ENCODE assay signal across 8 mouse cellular contexts in the genomic region with DNA sequence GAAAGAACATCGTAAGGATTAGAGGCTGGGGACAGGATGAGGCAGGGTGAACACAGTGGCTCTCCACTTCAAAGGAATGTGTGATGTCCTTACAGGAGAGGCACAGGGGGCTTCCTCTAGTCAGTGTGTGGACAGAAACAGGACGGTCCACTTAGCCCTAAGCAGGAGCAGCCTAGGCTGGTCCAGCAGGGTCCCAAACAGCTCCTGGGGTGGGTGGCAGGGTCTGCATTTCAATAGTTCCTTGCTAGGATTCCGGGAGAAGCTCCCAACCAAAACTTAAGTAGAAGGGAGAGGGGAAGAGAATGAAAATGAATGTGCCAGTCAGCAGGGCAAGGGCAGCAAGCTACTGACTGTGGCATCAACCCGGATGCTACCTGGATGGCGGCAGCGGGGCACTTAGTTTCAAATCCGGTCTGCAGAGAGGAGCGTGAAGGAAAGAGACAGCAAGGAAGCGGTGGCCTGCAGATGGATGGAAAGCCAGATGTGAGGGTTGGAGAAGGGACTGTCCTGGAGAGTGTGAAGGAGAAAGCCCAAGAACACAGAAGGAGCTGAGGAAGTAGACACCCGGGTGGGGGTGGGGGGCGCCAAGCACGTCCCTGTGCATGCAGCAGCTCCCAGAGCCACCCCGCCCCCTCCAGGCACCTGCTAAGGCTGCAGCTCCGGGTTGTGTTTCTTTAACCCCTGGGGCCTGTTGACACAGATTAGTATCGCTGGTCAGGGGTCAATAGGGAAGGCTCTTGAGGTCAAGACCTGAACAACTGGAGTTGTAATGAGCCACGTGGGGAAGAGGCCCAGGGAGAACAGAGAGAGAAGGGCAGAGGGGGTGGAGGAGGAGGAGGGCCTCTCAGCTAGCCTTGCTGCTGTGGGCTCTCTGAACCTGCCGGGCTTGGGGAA. TPM values are rescaled to one million over a fixed set of nuclear protein-coding genes. Genes with fewer than 3 reads are reported as not detected.
A peak's percentile ranks its signal among the peaks of the same experiment; 100 is the strongest.
DNase-seq lines count a peak whose midpoint lies in the region; ATAC-seq and TF ChIP-seq lines count a peak whose summit lies in the region.

No protein-coding gene starts in this region.

- in situ Hi-C loops in Patski (cut with MboI; ENCODE audit: low pct_unique_long_range_greater_than_20kb) = no loop called here

- intact Hi-C loops in heart, adult 2 months (cut with DNase I) = no loop called here

- CTCF ChIA-PET in Patski (lab: Charles Lee) = interaction anchor here (0.8 to 1.8 kb wide), 6 partner anchors 8 to 65 kb away, joined by 3 to 7 read pairs (median 4); no protein-coding TSS in a partner anchor

- H3K4me3 ChIP-seq in heart, adult 2 months = no peak overlapping the region
- H3K4me3 ChIP-seq in liver, adult 2 months (ENCODE audit: insufficient read depth, low read depth, low read length) = no peak overlapping the region
- no peak overlapping the region for H3K4me3 ChIP-seq in stomach, postnatal 0 days (ENCODE audit: low read depth, low read length)

- H3K79me2 ChIP-seq in heart, adult 2 months (replicated peaks; ENCODE audit: control insufficient read depth, insufficient read depth, low read length) = peaks cover 2% of the 10 kb centered on the region
- H3K79me2 ChIP-seq in liver, adult 2 months (ENCODE audit: control insufficient read depth, insufficient read depth, low read length) = peaks cover 35% of the 10 kb centered on the region

- no peak overlapping the region; the same call in 1 of the 2 replicates for H3K9ac ChIP-seq in heart, adult 2 months (ENCODE audit: low read depth, low read length)
- H3K9ac ChIP-seq in liver, adult 2 months (ENCODE audit: low read depth, low read length) = no peak overlapping the region
- no peak overlapping the region for H3K9ac ChIP-seq in stomach, postnatal 0 days (ENCODE audit: low read length)

- ATAC-seq in Patski = peak; percentile 32
- no peak for ATAC-seq in stomach, postnatal 0 days (ENCODE audit: low FRiP score, low TSS enrichment)

- H3K27me3 ChIP-seq in heart, adult 2 months (ENCODE audit: control insufficient read depth, insufficient read depth, low read length) = no peaks in the 10 kb centered on the region
- no peaks in the 10 kb centered on the region for H3K27me3 ChIP-seq in Patski
- H3K27me3 ChIP-seq in liver, adult 2 months (ENCODE audit: control insufficient read depth, insufficient read depth, low read length) = no peaks in the 10 kb centered on the region
- H3K27me3 ChIP-seq in stomach, postnatal 0 days (ENCODE audit: control insufficient read depth, insufficient read depth, low read length) = no peaks in the 10 kb centered on the region

- no peaks in the 10 kb centered on the region for H3K9me3 ChIP-seq in stomach, postnatal 0 days (ENCODE audit: control insufficient read depth, low read length)

- peak; percentile 95 for DNase-seq in heart, adult 11 months
- DNase-seq in heart, adult 2 months = no peak
- DNase-seq in Patski (ENCODE audit: low read depth, low spot score) = no peak
- DNase-seq in gastrocnemius, postnatal 25 days = peak; percentile 40
- DNase-seq in liver, adult 2 months (ENCODE audit: extremely low read depth, low read depth, low spot score) = peak; percentile 91
- DNase-seq in stomach, postnatal 0 days (ENCODE audit: low spot score) = peak; percentile 61
- no peak for DNase-seq in adrenal gland, postnatal 25 days
- DNase-seq in cerebellum, adult 9-11 months = no peak

- H3K4me1 ChIP-seq in heart, adult 2 months (ENCODE audit: control insufficient read depth, insufficient read depth, low read length) = peaks cover 35% of the 10 kb centered on the region
- H3K4me1 ChIP-seq in liver, adult 2 months (ENCODE audit: control insufficient read depth, insufficient read depth, low read length) = peaks cover 36% of the 10 kb centered on the region
- H3K4me1 ChIP-seq in stomach, postnatal 0 days (replicated peaks; ENCODE audit: control insufficient read depth, insufficient read depth) = peaks cover 30% of the 10 kb centered on the region

- POLR2A ChIA-PET in Patski (lab: Charles Lee) = interaction anchor here (0.6 to 1.5 kb wide), 5 partner anchors 11 to 54 kb away, joined by 3 to 4 read pairs (median 4); no protein-coding TSS in a partner anchor

- H3K27ac ChIP-seq in heart, adult 2 months = no peak overlapping the region
- no peak overlapping the region for H3K27ac ChIP-seq in liver, adult 2 months (replicated peaks; ENCODE audit: insufficient read depth, low read depth, low read length)
- H3K27ac ChIP-seq in stomach, postnatal 0 days (replicated peaks) = peak overlapping the region; percentile 88

- H3K4me2 ChIP-seq in stomach, postnatal 0 days (replicated peaks; ENCODE audit: low read depth) = 0 out of 2 replicates have a peak overlapping the region, but pooled peaks have one; percentile 2

- TF ChIP-seq EP300 in heart, adult 2 months (IDR thresholded peaks at IDR 0.05; ENCODE audit: insufficient read depth, low read depth, low read length) = no peak
- no peak for TF ChIP-seq EP300 in stomach, postnatal 0 days (optimal IDR thresholded peaks at IDR 0.05)

- TF ChIP-seq POLR2A in heart, adult 2 months (IDR thresholded peaks at IDR 0.05; ENCODE audit: insufficient read depth, low read depth, low read length) = no peak
- no peak for TF ChIP-seq POLR2A in liver, adult 2 months (IDR thresholded peaks at IDR 0.05; ENCODE audit: extremely low read depth, insufficient read depth, low read length)

- no peaks in the 10 kb centered on the region; the same call in 1 of the 2 replicates for H3K36me3 ChIP-seq in heart, adult 2 months (ENCODE audit: control insufficient read depth, insufficient read depth, low read length)
- H3K36me3 ChIP-seq in liver, adult 2 months (ENCODE audit: control insufficient read depth, insufficient read depth, low read length) = no peaks in the 10 kb centered on the region
- H3K36me3 ChIP-seq in stomach, postnatal 0 days (ENCODE audit: control insufficient read depth, insufficient read depth, low read length) = 0 out of 2 replicates have a peak, but pooled peaks cover 3% of the 10 kb centered on the region

- no peak for TF ChIP-seq CTCF in heart, adult 2 months (IDR thresholded peaks at IDR 0.05)
- TF ChIP-seq CTCF in Patski (IDR thresholded peaks at IDR 0.05) = no peak
- peak; percentile 26; the same call in 1 of the 2 replicates for TF ChIP-seq CTCF in liver, adult 2 months (IDR thresholded peaks at IDR 0.05; ENCODE audit: low read depth, low read length)
- TF ChIP-seq CTCF in stomach, postnatal 0 days (IDR thresholded peaks at IDR 0.05; ENCODE audit: low read depth) = peak; percentile 19

- WGBS in heart, adult 2 months = 38% methylated on average over 17 of the region's 17 CpGs
- WGBS in liver, adult 2 months = 30% methylated on average over 17 of the region's 17 CpGs
- WGBS in stomach, postnatal 0 days = 17% methylated on average over 14 of the region's 17 CpGs

RNA-seq across cellular contexts. Expression of a gene that starts 22.5 kb away (rescaled TPM):
- under 1 TPM in 1 of 2 experiments, not detected in 1; 0.55 TPM for total RNA-seq in heart, adult 2 months (2021)
- 0.70 TPM in 1 of 2 replicates, not detected in the other for polyA plus RNA-seq in heart, adult 2 months (2012; rRNA removed)
- 1.4 TPM for polyA plus RNA-seq in Patski (2021)
- under 1 TPM; 0.54 to 0.67 TPM for total RNA-seq in gastrocnemius, postnatal 25 days (2021)
- total RNA-seq in liver, adult 2 months (2014; rRNA removed) = not detected in 2 replicates
- polyA plus RNA-seq in liver, adult 2 months (2012; rRNA removed) = 0.19 TPM in 1 of 2 replicates, not detected in the other
- polyA plus RNA-seq in stomach, postnatal 0 days (2015; fragmentation: Nextera tagmentation; extraction: Ambion mirVana) = 1.7 and 2.0 TPM in 2 replicates
- not detected in 2 replicates for total RNA-seq in adrenal gland, postnatal 25 days (2021)

RNA-seq across cellular contexts. Expression of a gene that starts 44.0 kb away (rescaled TPM):
- 1 to 10 TPM; 3.0 to 3.7 TPM for total RNA-seq in heart, adult 2 months (2021)
- 4.0 and 7.7 TPM in 2 replicates for polyA plus RNA-seq in heart, adult 2 months (2012; rRNA removed)
- 0.13 TPM for polyA plus RNA-seq in Patski (2021)
- 1 to 10 TPM; 1.3 to 2.0 TPM for total RNA-seq in gastrocnemius, postnatal 25 days (2021)
- total RNA-seq in liver, adult 2 months (2014; rRNA removed) = 0.18 and 0.47 TPM in 2 replicates
- 0.71 and 1.3 TPM in 2 replicates for polyA plus RNA-seq in liver, adult 2 months (2012; rRNA removed)
- 4.0 and 4.3 TPM in 2 replicates for polyA plus RNA-seq in stomach, postnatal 0 days (2015; fragmentation: Nextera tagmentation; extraction: Ambion mirVana)
- 3.1 and 3.8 TPM in 2 replicates for total RNA-seq in adrenal gland, postnatal 25 days (2021)

RNA-seq across cellular contexts. Expression of a gene that starts 54.9 kb away (rescaled TPM):
- total RNA-seq in heart, adult 2 months (2021) = 100 to 1,000 TPM; 274 to 297 TPM
- polyA plus RNA-seq in heart, adult 2 months (2012; rRNA removed) = 49.0 and 68.7 TPM in 2 replicates
- polyA plus RNA-seq in Patski (2021) = 32.5 TPM
- 100 to 1,000 TPM; 447 to 529 TPM for total RNA-seq in gastrocnemius, postnatal 25 days (2021)
- total RNA-seq in liver, adult 2 months (2014; rRNA removed) = 20.7 and 27.5 TPM in 2 replicates
- polyA plus RNA-seq in liver, adult 2 months (2012; rRNA removed) = 32.9 and 34.4 TPM in 2 replicates
- polyA plus RNA-seq in stomach, postnatal 0 days (2015; fragmentation: Nextera tagmentation; extraction: Ambion mirVana) = 36.5 and 36.6 TPM in 2 replicates
- total RNA-seq in adrenal gland, postnatal 25 days (2021) = 87.7 and 111 TPM in 2 replicates

RNA-seq across cellular contexts. Expression of a gene that starts 57.6 kb away (rescaled TPM):
- total RNA-seq in heart, adult 2 months (2021) = 10 to 100 TPM; 30.5 to 31.0 TPM
- 45.3 and 50.5 TPM in 2 replicates for polyA plus RNA-seq in heart, adult 2 months (2012; rRNA removed)
- 109 TPM for polyA plus RNA-seq in Patski (2021)
- total RNA-seq in gastrocnemius, postnatal 25 days (2021) = 10 to 100 TPM; 20.0 to 22.2 TPM
- 5.3 and 8.0 TPM in 2 replicates for total RNA-seq in liver, adult 2 months (2014; rRNA removed)
- 31.0 and 32.6 TPM in 2 replicates for polyA plus RNA-seq in liver, adult 2 months (2012; rRNA removed)
- 6.8 and 8.3 TPM in 2 replicates for polyA plus RNA-seq in stomach, postnatal 0 days (2015; fragmentation: Nextera tagmentation; extraction: Ambion mirVana)
- 73.9 and 76.0 TPM in 2 replicates for total RNA-seq in adrenal gland, postnatal 25 days (2021)

RNA-seq across cellular contexts. Expression of a gene that starts 59.2 kb away (rescaled TPM):
- total RNA-seq in heart, adult 2 months (2021) = 10 to 100 TPM; 32.0 to 37.4 TPM
- polyA plus RNA-seq in heart, adult 2 months (2012; rRNA removed) = 39.9 and 50.8 TPM in 2 replicates
- polyA plus RNA-seq in Patski (2021) = 106 TPM
- 10 to 100 TPM; 36.7 to 40.2 TPM for total RNA-seq in gastrocnemius, postnatal 25 days (2021)
- total RNA-seq in liver, adult 2 months (2014; rRNA removed) = 20.7 and 27.3 TPM in 2 replicates
- polyA plus RNA-seq in liver, adult 2 months (2012; rRNA removed) = 44.6 and 58.6 TPM in 2 replicates
- 45.1 and 49.9 TPM in 2 replicates for polyA plus RNA-seq in stomach, postnatal 0 days (2015; fragmentation: Nextera tagmentation; extraction: Ambion mirVana)
- 75.1 and 83.9 TPM in 2 replicates for total RNA-seq in adrenal gland, postnatal 25 days (2021)

Comparison
In these comparisons a context has a peak if more than half of its experiments do, and no peak if none do; other contexts are left out.
1. DNase-seq: peak in heart, adult 11 months (single experiment), gastrocnemius, postnatal 25 days (single experiment), liver, adult 2 months (single experiment) and stomach, postnatal 0 days (single experiment); none in heart, adult 2 months (0 of 2), Patski (single experiment), adrenal gland, postnatal 25 days (single experiment) and cerebellum, adult 9-11 months (single experiment).
2. CTCF ChIP-seq: peak in liver, adult 2 months (single experiment) and stomach, postnatal 0 days (single experiment); none in heart, adult 2 months (single experiment) and Patski (single experiment).